Mouse (Mus musculus) urinary bladder, postnatal 4 days (tissue): ENCODE data around the gene Ak4.
"Not testable (repeated sequence)": the region's sequence is repeated elsewhere in the genome, so short reads cannot be mapped to it uniquely, and the experiment has no call there.

Source experiments
- DNase-seq, 2 experiments: peaks; one replicate each; pipeline ENCODE4 v3.0.0; 2021 to 2022; ENCODE audit warnings: low spot score in 2 of 2

Gene Ak4

DNA sequence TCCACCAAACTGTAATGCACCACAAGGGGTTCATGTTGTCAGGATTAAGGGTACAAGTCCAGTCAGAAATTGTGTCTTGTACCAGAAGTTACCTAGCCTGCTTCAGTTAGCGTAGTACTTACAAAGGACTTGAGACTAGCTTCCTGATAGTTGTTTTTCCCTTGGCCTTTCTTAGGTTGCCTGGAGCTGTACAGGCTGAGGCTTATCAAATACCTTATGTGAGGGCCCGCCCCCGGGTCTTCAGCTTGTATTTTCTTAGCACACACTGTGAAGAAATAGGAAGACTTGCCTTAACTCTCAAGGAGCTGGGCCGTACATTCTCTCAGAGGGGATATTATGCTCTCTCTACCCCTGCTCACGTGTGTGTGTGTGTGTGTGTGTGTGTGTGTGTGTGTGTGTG lies 4.5 kb downstream of the Ak4 start:
- DNase-seq = no peak

DNA sequence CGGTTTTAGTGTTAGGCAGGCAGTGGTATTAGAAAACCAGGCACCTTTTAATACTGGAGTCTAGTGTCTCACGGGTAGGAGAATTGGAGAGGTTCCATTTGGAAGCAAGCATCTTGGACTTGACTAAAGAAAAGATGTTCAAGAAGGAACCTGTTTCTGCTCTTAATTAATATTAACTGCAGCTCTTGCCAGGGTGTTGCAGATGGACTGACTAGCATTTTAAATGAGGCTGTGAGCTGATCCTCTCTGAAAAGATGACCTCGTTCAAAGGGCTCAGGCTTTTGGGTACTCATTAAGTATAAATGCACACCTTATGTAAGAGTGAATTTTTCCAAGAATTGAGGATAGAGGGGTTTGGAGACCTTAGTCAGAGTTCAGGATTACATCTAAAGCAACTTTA lies 5.4 kb downstream of the Ak4 start:
- DNase-seq = no peak

DNA sequence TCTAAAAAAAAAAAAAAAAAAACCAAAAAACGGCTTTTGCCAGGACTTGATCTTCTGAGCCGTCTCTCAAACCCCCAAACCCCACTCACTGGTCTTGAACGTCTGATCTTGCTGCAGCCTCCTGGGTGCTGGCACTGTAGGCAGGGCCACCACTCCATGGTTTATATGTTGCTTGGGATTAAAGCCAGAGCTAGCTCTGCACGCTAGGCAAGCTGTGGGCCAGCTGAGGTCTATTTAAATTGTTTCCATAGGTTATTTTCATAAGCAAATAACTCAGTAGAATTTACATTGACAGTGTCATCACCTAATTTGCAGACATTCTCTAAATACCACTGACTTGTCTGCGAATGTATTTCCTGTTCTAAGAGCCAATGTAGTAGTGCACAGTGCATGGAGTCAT lies 6.0 kb downstream of the Ak4 start:
- DNase-seq = no peak

DNA sequence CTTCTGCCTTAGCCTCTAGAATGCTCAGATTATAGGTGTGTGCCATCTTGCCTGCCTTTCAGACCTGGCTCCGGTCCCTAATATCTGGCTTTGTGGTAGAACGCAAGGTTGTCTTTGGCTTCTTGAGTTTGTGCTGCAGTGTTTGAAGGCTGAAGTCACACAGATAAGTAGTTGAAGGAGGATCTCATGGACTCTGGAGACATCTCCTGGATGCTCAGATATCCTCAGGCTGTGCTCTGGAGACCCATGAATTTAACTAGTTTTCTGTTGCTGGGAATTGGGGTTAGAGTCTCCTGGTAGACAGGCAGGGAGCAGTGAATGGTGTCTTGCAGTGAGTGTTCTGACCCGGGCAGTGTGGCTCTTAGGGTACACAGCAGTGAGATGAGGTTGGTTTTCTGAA lies 6.6 kb downstream of the Ak4 start:
- DNase-seq = no peak

DNA sequence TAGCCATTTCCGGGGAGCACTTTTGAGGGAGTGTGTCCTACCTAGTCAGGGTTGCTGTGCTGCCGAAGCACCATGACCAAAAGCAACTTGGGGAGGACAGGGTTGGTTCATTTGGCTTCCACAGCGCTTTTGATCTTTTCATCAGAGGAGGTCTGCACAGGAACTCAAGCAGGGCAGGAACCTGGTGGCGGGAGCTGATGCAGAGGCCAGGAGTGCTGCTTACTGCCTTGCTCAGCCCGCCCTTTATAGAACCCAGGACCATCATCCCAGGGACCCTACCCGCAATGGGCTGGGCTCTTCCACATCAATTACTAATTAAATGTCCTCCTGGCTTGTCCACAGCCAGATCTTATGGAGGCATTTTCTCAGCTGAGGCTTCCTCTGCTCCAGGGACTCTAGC lies 7.5 kb downstream of the Ak4 start:
- DNase-seq = no peak

DNA sequence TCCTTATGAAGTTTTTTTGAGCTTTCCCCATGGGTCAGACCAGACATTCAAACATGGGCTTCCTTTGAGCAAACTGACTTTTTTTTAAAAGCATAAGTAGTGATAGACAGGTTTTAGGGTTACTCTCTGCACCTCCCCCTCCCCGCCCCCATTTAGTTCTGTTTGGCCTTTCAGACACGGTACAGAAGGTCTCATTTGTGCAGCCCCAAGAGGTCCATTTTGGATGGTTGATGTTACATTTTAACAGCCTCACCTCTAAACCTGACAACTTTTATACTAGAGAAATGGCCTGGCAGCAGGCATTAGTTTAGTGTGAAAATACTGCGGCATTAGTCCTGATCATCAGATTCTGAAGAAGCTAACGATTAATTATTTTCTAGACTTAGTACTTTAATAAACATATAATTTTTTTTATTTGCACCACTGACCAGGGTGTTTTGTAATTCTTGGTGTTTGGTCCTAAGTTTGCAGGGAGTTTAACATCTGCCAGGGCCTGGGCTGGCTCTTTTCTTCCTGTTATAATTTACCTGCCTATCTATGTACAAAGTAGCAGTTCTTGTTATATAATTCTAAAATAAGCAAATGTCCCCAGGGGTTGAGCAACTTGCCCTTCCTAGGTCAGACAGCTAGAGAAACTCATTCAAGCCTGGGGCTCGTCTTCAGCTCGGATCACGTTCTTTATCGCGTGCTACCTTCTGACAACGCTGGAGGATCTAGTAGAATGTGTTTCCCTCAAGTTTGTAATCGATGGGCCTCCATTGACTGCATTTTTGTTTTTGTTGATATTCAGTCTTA lies 9.0 kb downstream of the Ak4 start:
- DNase-seq = no peak

DNA sequence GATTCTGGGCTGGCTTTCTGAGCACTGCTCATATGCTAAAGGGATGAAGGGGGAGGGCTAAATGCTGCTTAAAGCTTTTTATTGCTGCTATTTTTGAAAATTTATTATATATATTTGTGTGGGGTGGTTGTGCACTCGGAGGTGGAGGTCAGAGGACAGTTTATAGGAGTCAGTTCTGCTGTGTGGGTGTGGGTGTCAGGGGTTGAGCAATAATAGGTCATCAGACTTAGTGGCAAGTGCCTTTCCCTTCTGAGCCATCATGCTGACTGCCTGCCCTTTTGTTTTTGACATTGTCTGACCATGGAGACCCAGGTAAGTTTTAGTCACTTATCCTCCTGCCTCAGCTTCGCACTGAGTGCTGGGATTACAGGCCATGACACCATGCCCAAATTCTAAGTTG lies 10.0 kb downstream of the Ak4 start:
- DNase-seq = no peak

DNA sequence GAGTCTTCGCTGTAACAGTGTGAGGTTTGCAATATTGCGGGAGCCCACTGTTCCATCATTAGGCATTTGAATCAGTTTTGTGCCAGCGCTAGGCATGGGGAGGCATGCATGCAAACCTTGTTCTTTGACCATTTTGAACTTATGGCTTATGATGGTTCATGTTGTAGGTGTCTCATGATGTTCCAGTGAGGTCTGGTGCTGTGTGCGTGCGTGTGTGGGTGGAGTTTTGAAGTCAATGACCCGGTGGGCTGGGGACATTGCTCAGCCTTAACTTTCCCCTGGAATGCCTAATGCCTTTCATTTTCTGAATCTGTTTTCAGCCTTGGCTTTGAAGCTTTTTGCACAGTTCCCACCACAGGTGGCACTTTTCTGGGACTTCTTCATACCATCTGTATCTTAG lies 10.9 kb downstream of the Ak4 start:
- no peak for DNase-seq

DNA sequence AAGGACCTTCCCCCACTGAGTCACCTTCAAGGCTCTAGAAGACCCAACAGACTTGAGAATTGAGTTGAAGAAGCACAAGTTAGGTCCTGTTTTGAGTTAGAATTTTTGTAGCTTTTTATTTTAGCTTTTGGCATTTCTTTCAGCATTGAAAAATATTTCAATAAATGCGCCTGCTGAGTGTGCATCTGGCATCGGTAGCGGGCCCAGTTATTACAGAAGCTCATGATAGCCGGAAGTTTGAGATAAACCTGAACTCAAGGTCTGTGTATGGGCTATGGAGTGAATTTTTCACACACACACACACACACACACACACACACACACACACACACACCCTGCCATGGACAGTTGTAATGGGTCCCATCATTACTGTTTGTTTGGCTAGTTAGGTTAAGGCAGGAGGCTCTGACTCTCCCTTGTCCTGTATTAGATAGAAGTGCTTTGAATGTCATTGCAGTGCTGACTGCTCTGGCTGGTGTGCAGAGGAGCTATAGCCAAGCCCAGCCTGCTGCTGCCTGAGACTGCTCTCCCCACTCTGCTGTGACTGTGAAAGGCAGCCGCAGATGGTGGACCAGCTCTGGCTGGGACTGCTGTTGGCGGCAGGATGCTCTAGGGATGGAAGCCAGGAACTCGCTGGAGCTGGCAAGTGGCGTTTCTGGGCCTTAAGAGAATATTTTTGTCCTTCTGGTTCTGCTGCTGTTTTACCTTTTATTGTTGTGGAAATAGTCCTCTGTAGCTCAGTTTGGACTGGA lies 17.9 kb downstream of the Ak4 start:
- peak in 1 of 2 experiments; percentile 28 for DNase-seq

DNA sequence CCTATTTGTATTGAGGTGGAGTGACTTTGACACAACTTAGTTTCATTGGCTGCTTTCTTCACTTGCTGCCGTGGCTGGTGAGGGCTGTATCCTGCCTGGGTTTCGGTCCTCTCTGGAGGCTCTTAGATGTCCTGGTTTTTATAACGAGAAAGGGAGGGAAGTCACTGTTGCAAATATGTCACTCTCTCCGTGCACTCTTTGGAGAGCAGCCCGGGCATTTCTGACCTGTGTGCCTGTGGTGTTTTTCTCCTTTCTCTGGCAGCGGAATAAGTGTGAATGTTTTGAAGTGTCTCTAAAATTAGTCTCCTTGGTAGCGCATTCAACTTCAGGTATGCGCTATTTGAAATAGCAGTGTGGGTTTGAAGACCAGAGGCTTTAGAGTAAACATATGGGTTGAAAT lies 19.2 kb downstream of the Ak4 start:
- no peak for DNase-seq

DNA sequence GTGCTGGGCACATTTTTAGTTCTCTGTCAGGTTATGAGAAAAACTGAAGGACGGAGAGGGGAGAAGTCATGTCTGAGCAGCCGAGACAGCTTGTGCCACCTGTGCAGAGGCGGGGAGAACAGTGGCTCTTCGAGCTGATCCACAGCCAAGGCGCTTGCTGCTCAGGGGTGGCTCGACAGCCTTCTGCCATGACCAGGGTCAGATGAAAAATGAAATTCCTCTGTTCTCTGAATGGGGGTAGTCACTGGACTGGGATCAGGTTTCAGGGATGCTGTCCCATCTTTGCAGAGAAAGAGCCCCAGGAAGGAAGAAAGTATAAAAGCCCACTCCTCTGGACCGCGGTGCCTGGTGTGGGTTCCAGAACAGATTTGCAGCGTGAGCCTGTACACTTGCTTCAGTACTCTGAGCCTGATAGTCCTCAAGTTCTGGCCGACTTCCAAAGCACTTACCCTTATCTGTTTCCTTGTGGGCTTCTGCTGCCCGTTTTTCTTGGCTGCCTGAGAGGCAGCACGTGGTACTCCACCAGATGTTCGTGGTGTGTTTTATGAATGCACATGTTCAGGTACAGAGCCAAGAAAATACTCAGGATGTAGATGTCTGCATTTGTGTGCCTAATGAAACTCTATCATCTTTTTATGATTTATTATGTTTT lies 20.8 kb downstream of the Ak4 start:
- DNase-seq = peak in 1 of 2 experiments; percentile 55

DNA sequence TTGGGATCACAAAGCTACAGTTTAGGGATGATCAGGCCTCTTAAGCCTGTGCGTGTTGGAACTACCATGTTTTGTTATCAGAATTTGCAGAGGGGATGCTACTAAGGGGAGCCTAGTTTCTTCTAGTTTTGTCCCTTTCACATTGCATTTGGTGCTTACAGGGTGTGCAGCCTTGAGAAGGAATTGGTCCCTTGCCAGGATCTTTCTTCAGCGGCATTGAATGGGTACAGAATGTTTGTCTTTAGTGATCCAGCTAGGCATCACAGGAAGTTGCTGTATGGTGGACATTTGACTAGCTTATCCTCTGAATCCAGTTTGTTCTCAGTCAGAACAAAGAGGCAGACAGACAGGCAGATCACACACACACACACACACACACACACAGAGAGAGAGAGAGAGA lies 23.7 kb downstream of the Ak4 start:
- no peak for DNase-seq

DNA sequence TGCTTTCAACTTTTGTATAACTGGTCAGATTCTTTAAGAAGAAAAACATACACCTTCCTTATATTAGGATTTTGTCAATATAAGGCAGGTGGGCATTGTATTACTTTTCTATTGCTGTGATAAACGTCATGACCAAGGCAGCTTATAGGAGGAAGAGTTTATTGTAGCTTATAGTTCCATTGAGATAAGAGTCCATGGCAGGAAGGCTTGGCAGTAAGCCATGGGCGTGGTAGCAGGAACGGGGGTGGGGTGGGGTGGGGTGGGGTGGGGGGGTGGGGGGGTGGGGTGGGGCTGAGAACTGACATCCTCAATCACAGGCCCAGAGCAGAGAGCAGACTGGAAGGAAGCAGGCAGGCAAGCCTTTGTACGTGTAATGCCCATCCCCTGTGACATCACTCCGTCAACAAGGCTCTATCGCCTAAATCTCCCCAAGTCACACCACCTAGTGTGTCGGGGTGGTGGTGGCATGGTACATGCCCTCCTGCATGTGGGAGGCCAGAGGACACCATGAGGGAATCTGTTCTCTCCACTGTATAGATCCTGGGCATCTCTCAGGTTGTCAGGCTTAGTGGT lies 24.4 kb downstream of the Ak4 start:
- no peak for DNase-seq

DNA sequence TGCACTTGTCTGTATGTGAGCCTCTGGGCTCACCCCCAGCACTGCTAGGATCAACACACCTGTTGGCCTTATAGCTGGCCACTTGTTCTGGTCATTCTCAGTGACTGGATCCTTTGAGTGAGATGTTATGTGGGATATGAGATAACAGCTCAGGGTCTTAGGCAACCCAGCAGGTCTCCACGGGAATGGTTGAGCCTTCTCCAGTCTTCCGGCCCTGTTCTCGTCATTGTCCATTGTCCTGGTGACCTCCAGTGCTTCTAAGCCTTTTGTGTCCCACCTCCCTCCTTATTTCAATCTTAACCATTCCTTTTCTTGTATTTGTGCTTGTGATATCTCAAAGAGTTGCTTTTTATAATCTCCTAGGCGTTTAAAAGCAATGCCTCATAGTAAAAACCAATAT lies 26.6 kb downstream of the Ak4 start:
- no peak for DNase-seq

DNA sequence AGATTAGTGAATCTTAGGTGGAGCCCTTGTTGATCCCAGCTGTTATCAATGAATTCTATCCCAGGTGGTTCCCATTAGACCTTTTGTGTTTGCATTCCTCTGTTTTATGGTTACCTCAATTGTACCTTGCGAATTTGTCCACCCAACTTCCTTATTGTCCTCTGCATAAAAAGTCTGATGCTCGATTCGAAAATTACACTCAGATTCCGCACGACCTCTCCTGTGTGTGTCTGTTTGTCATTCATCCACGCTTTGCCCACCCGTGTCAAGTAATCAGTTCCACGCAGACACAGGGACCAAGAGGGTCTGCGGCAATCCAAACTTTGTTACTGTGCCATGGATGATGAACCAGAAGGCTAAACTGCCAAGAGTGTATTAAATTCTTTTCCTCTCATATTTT lies 27.5 kb downstream of the Ak4 start:
- not testable (repeated sequence) for DNase-seq

DNA sequence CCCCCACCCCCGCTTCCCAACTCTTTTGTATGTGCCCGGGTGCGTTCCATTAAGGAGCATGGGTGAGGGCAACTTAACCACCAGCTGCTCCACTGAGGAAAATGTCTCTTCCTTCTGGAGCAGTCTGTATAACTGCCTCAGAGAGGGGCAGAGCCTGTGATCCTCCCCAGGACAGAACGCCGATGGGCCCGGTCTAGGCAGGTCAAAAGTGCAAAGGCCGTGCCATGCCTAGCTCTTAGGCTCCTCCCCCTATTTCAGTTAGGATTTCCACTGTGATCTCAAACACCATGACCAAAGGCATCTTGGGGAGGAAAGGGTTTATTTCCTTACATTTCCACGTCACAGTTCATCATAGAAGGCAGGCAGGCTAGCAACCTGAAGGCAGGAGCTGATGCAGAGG lies 29.6 kb downstream of the Ak4 start:
- no peak for DNase-seq

DNA sequence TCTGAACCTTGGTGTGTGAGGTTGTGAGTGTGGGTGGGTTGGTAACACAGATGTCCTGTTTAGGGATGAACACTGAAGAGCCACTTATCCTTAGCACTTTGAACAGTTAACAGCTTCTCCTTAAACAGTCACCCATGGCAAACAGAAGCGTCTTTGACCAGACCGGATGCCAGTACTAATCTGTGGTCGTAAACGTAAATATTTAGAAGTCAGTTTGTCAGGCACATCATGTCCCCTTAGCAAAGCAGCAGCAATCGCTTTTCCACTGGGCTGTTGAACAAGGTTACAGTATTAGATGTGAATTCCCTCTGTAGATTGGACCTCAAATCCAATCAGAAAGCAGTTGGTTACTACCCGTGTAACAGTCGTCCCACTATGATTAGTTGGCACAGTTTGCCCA lies 30.3 kb downstream of the Ak4 start:
- DNase-seq = no peak

DNA sequence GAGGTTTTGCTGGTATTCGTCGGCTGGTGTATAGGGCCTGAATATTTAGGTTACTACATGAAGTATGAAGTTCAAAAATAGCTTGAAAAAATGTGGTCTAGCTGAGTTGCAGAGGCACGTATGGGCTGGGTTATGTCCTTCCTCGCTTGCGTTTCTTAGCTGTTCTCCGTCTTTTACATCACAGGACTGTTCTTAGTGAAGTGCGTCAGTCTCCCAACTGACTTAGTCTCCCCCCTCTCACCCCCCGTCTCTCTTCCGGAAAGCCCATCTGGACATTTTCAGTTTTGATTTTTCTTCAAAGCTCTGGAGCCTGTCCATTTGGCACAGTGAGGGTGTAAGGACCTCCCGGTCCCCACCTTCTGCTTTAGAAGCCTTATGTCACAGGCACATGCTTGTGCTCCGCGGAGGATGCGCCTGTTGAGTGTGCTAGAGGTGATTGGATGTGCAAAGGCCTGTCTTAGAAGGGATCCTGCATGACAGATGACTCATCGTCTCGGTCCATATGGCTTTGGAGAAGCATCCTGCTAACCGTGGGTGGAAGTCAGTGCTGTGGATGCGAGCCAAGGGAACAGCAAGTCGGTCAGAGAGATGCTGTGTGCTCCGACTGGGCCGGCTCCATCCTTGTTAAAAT lies 31.2 kb downstream of the Ak4 start:
- DNase-seq = no peak

DNA sequence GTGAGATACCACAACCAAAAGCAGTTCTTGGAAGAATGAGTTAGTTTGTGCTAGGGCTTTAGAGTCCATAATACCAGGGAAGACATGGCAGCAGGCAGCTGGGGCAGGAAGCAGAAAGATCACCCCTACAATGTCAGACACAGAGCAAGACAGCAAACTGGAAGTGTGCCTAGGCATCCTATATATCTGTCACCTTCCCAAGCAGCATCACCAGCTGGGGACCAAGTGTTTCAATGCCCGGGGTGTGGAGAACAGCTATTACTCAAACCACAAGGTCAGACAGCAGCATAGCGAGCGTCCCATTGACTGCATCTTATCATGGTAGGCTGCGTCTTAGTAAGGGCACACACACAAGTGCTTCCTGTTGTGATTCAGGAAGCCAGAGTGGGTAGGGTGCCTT lies 32.0 kb downstream of the Ak4 start:
- no peak for DNase-seq

DNA sequence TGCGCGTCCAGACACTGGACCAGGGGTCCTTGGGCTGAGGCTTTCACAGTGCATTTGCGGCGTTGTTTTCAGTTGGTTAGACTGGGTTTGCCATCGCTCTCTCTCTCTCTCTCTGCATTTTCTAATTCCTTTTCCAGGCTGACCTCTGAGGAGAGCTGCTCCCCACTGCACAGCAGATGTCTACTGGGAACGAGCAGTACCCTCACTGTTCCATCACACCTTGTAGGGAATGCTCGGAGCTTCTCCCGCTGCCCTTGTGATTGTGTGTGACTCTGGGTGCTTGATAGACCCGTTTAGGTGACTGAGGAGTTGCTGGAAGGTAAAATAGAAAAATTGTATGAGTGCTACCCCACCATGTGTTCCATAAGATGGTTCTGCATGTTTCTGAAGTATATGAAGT lies 33.8 kb downstream of the Ak4 start:
- no peak for DNase-seq

DNA sequence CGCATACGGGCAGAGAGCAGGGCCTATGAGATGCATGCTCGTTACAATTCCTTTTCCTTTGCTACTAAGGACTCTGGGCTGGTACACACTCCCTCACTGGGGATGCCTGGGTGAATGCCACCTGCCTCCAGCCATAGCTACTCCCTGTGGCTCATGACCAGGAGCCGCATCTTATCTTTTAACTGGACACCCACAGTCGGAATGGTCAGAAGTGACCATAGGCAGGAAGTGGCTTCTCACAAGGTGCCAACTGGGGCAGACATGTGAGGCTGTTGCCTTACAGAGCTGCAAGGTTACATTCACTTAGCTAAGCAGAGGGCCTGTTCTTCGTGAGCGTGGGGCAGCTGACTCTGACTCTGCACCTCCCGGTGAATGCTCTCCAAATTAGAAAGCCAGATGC lies 38.1 kb downstream of the Ak4 start:
- no peak for DNase-seq

DNA sequence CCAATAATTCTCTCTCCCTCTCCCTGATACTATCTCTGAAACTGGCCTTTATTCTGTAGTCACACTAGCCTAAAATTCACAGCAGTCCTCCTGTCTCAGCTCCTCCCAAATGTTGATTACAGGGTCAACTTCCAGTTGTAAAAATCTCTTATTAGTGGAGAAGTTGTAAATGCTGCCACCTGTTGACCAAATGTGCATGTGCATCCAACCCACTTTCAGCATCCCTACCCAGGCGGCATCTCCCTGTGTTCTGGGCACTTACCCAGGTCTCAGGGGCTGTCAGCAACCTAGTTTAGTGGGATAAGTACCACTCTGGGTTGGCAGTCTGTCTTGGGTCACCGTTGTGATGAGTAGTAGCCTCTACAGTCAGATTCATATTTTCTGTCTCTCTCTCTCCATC lies 39.3 kb downstream of the Ak4 start:
- DNase-seq = no peak
